ENCODE assay signal across 22 mouse cellular contexts in the genomic region with DNA sequence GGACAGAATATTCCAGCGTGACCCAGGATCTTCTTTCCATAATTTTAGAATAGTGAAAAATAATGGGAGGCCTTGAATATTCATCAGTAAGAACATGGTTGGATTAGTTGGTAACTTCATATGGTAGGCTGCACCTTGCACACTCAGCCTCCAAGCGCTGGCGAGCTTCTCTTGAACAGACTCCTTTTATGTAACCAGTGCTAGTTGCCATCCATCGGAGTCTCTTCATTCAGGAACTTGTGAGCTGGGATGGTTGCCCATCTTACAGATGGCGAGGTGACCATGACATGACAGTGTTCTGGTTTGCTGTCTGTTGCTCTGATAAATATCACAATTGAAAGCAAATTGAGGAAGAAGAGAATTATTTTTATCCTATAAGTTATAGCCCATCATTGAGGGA. TPM values are rescaled to one million over a fixed set of nuclear protein-coding genes. Genes with fewer than 3 reads are reported as not detected.
DNase-seq lines count a peak whose midpoint lies in the region; ATAC-seq lines count a peak whose summit lies in the region.
"Had no signal": no experiment of that assay in that cellular context is flagged by ENCODE, and none has a peak within 500 bp of the region (broad histone marks: within the 10 kb centered on the region; RNA-seq: fewer than 3 reads in every experiment).

No protein-coding gene starts in this region.

- H3K27ac ChIP-seq in liver, embryonic 12.5 days, result no peak overlapping the region
- H3K27ac ChIP-seq: forebrain, embryonic 13.5 days; heart, embryonic 13.5 days; limb, embryonic 12.5 days; liver, embryonic 14.5 days; midbrain, embryonic 15.5 days; neural tube, embryonic 13.5 days had no signal

- H3K9me3 ChIP-seq in liver, embryonic 12.5 days (replicated peaks), result no peaks in the 10 kb centered on the region
- H3K9me3 ChIP-seq: forebrain, embryonic 13.5 days; heart, embryonic 13.5 days; limb, embryonic 12.5 days; megakaryocyte, embryonic 14.5 days; midbrain, embryonic 15.5 days; neural tube, embryonic 13.5 days had no signal

- H3K27me3 ChIP-seq in liver, embryonic 12.5 days (replicated peaks), result no peaks in the 10 kb centered on the region
- H3K27me3 ChIP-seq: forebrain, embryonic 13.5 days; heart, embryonic 13.5 days; limb, embryonic 12.5 days; megakaryocyte, embryonic 14.5 days; midbrain, embryonic 15.5 days; neural tube, embryonic 13.5 days had no signal

- H3K4me2 ChIP-seq in liver, embryonic 12.5 days, result no peak overlapping the region
- H3K4me2 ChIP-seq: forebrain, embryonic 13.5 days; heart, embryonic 13.5 days; limb, embryonic 12.5 days; lung, embryonic 14.5 days; midbrain, embryonic 15.5 days; neural tube, embryonic 13.5 days had no signal

- H3K4me1 ChIP-seq in liver, embryonic 12.5 days, result no peaks in the 10 kb centered on the region
- H3K4me1 ChIP-seq: megakaryocyte, embryonic 14.5 days; neural tube, embryonic 13.5 days had no signal

- H3K36me3 ChIP-seq in liver, embryonic 12.5 days, result no peaks in the 10 kb centered on the region
- H3K36me3 ChIP-seq: heart, embryonic 13.5 days; midbrain, embryonic 15.5 days; neural tube, embryonic 13.5 days had no signal

- peak; percentile 62; the same call in 1 of the 2 replicates for ATAC-seq in frontal cortex, adult (ENCODE audit: low TSS enrichment)
- ATAC-seq in liver, embryonic 12.5 days, result no peak
- ATAC-seq: forebrain, embryonic 13.5 days; intestine, postnatal 0 days; midbrain, embryonic 15.5 days had no signal

- WGBS in liver, embryonic 12.5 days (ENCODE audit: insufficient replicate concordance), result 72% methylated on average over 5 of the region's 5 CpGs

- DNase-seq in frontal cortex, postnatal 10 days (ENCODE audit: low spot score in 2 of 2), result no peak
- peak; percentile 90 for DNase-seq in brain, adult 2 months (ENCODE audit: low read depth, low spot score)
- DNase-seq in cerebellum, adult 8-10 months, result peak; percentile 32
- DNase-seq in cerebellum, postnatal 36 days, result peak; percentile 35 to 46
- no peak for DNase-seq in thymus, postnatal 4 days
- DNase-seq in testis, postnatal 14 days (ENCODE audit: low spot score), result no peak
- DNase-seq: adrenal gland, postnatal 10 days; gastrocnemius, postnatal 14 days; heart, postnatal 14 days; lung, embryonic 14.5 days; thymus, postnatal 25 days had no signal

- no peak overlapping the region for H3K4me3 ChIP-seq in liver, embryonic 12.5 days
- H3K4me3 ChIP-seq: forebrain, embryonic 13.5 days; heart, embryonic 13.5 days; limb, embryonic 12.5 days; megakaryocyte, embryonic 14.5 days; midbrain, embryonic 15.5 days; myocyte; neural tube, embryonic 13.5 days had no signal

- H3K9ac ChIP-seq in liver, embryonic 12.5 days, result no peak overlapping the region
- H3K9ac ChIP-seq: forebrain, embryonic 13.5 days; heart, embryonic 13.5 days; limb, embryonic 12.5 days; liver, embryonic 14.5 days; lung, embryonic 14.5 days; midbrain, embryonic 15.5 days; neural tube, embryonic 13.5 days had no signal

RNA-seq across cellular contexts. Expression of a gene that starts 24.5 kb away (rescaled TPM):
- 3.3 and 4.2 TPM in 2 replicates for polyA plus RNA-seq in liver, embryonic 12.5 days (2016; fragmentation: Nextera tagmentation; extraction: Ambion mirVana)

Comparison
In these comparisons a context has a peak if more than half of its experiments do, and no peak if none do; other contexts are left out.
1. DNase-seq: peak in brain, adult 2 months (single experiment), cerebellum, adult 8-10 months (single experiment) and cerebellum, postnatal 36 days (2 of 2); none in frontal cortex, postnatal 10 days (0 of 2), thymus, postnatal 4 days (single experiment) and testis, postnatal 14 days (single experiment).